Mouse (Mus musculus) liver, postnatal 0 days (tissue): ENCODE data around the gene 4931429L15Rik. TPM values are rescaled to one million over a fixed set of nuclear protein-coding genes. Genes with fewer than 3 reads are reported as not detected.

Source experiments
- ATAC-seq: fragments of 200-750 bp; cut with Nextera tagmentation; 2 replicates; pipeline ENCODE4 v1.8.0; 2017; ENCODE audit warnings: mild to moderate bottlenecking, moderate library complexity
- DNase-seq: peaks from one replicate; pipeline ENCODE4 v3.0.0-alpha.2; 2016
- H3K27ac ChIP-seq: fragments of 300-500 bp; sonication (generic); 2 replicates; pipeline ENCODE4 v1.5.1; 2014; ENCODE audit warnings: antibody characterized with exemption, moderate library complexity, mild to moderate bottlenecking, low read depth
- H3K27me3 ChIP-seq: fragments of 300-500 bp; sonication (generic); 2 replicates; pipeline ENCODE4 v1.6.1; 2014; ENCODE audit warnings: low read length, control low read depth, mixed read lengths; ENCODE audit not compliant: insufficient read depth
- H3K36me3 ChIP-seq: fragments of 300-500 bp; sonication (generic); replicated peaks from 2 replicates; pipeline ENCODE4 v1.6.1; 2014; ENCODE audit warnings: mild to moderate bottlenecking, control low read depth, low read length, moderate library complexity, mixed read lengths; ENCODE audit not compliant: insufficient read depth
- H3K4me1 ChIP-seq: fragments of 300-500 bp; sonication (generic); 2 replicates; pipeline ENCODE4 v1.6.1; 2014; ENCODE audit warnings: antibody characterized with exemption, mild to moderate bottlenecking, control low read depth; ENCODE audit not compliant: insufficient read depth
- H3K4me2 ChIP-seq: fragments of 300-500 bp; sonication (generic); 2 replicates; pipeline ENCODE4 v1.6.1; 2014; ENCODE audit warnings: low read depth, mild to moderate bottlenecking, low read length, moderate library complexity, mixed read lengths
- H3K4me3 ChIP-seq: fragments of 300-500 bp; sonication (generic); 2 replicates; pipeline ENCODE4 v1.5.1; 2014; ENCODE audit warnings: low read depth, low read length
- H3K9ac ChIP-seq: fragments of 300-500 bp; sonication (generic); replicated peaks from 2 replicates; pipeline ENCODE4 v1.6.1; 2014; ENCODE audit warnings: mild to moderate bottlenecking, moderate library complexity
- H3K9me3 ChIP-seq: fragments of 300-500 bp; sonication (generic); 2 replicates; pipeline ENCODE4 v1.6.1; 2016; ENCODE audit warnings: mild to moderate bottlenecking, control low read depth, low read length, mixed read lengths
- CTCF ChIP-seq: sonication (generic); IDR thresholded peaks from 2 replicates; pipeline ENCODE4 v1.5.1; 2016; ENCODE audit warnings: antibody characterized with exemption, low read depth
- EP300 ChIP-seq: IDR thresholded peaks from 2 replicates; pipeline ENCODE4 v1.6.1; 2016; ENCODE audit warnings: antibody characterized with exemption, low read depth, mild to moderate bottlenecking
- WGBS: fragments of 180-500 bp; shearing (Covaris S2); extraction: QIAGEN DNeasy Blood & Tissue Kit; methylation state at CpG from one replicate; pipeline ENCODE4 v1.1.7; 2014; ENCODE audit not compliant: insufficient replicate concordance; 5-methylcytosine and 5-hydroxymethylcytosine counted together
- polyA plus RNA-seq: library from polyadenylated mRNA; unstranded; fragments of >200 nt; fragmentation: Nextera tagmentation; extraction: Ambion mirVana; gene quantifications from 2 replicates; pipeline ENCODE4 v1.2.1, GENCODE M21; 2015

4931429L15Rik gene
- polyA plus RNA-seq, 1 experiment from 2014 or later: not detected

DNA sequence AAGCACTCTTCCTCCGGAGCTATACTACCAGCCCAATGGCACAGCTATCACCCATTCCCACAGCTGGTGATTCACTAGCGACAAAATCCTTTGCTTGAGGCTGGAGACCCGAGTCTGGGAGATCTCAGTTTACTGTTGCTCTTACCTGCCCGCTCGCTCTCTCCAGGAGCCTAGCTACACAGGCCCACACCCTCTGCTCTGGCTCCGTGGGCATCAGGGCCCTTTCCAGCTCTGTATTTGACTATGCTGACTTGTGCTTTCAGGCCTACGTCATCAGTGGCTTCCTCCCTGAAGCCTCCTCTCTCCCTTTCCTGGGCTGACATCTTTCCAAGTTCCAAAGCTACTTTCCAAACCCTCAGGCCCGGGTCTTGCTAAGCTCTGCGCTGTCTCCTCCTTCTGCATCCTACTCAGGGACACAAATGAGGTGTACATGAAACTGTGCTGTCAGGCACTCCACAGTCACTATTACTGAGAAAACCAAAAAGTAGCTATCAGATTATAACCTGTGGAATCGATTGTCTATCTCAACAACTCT lies 15.7 kb upstream of the 4931429L15Rik start:
- no peaks in the 10 kb centered on the region for H3K4me1 ChIP-seq
- H3K27ac ChIP-seq: no peak overlapping the region
- 76% methylated on average over 10 of the region's 10 CpGs for WGBS
- no peak overlapping the region for H3K4me2 ChIP-seq
- no peaks in the 10 kb centered on the region for H3K9me3 ChIP-seq
- H3K9ac ChIP-seq: no peak overlapping the region
- H3K36me3 ChIP-seq: no peaks in the 10 kb centered on the region
- DNase-seq (no peak), ATAC-seq (no peak)
- H3K4me3 ChIP-seq: no peak overlapping the region
- H3K27me3 ChIP-seq: no peaks in the 10 kb centered on the region
- TF ChIP-seq EP300 (no peak), CTCF (no peak)

DNA sequence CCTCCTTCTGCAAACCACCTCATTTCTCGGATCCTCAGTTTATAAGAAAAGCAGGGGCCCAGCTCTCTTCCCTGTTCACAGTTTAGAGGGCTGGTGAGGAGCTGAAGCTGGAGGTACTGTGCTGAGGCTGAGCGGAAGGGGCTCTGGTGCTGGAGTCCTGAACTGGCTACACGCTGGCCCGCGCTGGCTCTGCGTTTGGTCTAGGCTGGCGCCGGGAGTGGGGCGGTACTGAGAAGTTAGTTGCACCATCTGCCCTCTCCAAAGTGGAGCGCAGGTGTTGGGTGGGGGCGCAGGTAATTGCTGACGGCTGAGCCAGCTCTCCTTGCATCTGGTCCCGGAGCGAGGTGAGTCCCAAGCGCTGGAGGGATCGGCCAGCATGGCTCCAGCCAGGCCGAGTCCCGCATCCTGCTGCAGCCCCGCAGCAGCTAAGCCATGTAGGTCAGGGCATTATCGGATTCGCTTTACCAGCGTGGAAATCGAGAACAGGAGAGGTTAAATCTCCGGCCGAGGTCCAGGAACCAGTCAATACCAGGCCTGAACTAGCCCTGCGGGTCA lies 14.8 kb upstream of the 4931429L15Rik start:
- Histone ChIP-seq H3K4me2 (no peak overlapping the region), H3K27ac (no peak overlapping the region), H3K27me3 (peaks cover 8% of the 10 kb centered on the region), H3K4me1 (no peaks in the 10 kb centered on the region), H3K9ac (no peak overlapping the region), H3K9me3 (no peaks in the 10 kb centered on the region), H3K4me3 (no peak overlapping the region), H3K36me3 (no peaks in the 10 kb centered on the region)
- 44% methylated on average over 26 of the region's 26 CpGs for WGBS
- ATAC-seq: no peak
- no peak for DNase-seq
- TF ChIP-seq EP300 (no peak), CTCF (no peak)

DNA sequence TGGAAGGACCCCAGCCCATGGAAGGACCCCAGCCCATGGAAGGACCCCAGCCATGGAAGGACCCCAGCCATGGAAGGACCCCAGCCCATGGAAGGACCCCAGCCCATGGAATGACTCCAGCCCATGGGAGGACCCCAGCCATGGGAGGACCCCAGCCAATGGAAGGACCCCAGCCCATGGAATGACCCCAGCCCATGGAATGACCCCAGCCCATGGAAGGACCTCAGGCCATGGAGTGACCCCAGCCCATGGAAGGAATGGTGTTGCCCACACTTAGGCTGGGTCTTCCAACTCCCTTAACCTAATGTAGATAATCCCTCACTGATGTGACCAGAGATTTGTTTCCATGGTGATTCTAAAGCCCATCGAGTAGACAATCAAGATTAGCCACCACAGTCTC lies 11.5 kb upstream of the 4931429L15Rik start:
- Histone ChIP-seq H3K9me3 (no peaks in the 10 kb centered on the region), H3K4me3 (no peak overlapping the region), H3K9ac (no peak overlapping the region), H3K27me3 (peaks cover 22% of the 10 kb centered on the region), H3K36me3 (no peaks in the 10 kb centered on the region), H3K4me2 (no peak overlapping the region), H3K4me1 (peaks cover 7% of the 10 kb centered on the region), H3K27ac (no peak overlapping the region)
- TF ChIP-seq EP300: no peak
- no peak for TF ChIP-seq CTCF
- ATAC-seq: no peak
- no peak for DNase-seq
- 77% methylated on average over 1 of the region's 1 CpGs for WGBS

DNA sequence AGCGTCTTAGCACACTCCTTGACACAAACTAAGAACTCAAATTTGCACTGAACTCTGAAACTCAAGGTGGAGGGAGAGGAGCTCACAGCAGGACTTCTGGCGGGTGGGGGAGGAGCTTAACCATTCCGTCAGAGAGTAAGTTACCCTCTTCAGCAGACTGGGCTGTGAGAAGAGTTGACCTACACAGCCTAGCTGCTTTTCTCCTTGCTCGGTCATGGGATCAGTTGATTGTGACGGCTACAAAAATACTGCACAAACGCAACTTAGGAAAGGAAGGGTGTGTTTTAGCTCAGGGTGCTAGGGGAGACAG lies 10.8 kb upstream of the 4931429L15Rik start:
- TF ChIP-seq CTCF (no peak), EP300 (no peak)
- peaks cover 7% of the 10 kb centered on the region for H3K4me1 ChIP-seq
- no peak overlapping the region for H3K4me3 ChIP-seq
- H3K9ac ChIP-seq: no peak overlapping the region
- no peak overlapping the region for H3K27ac ChIP-seq
- H3K9me3 ChIP-seq: no peaks in the 10 kb centered on the region
- DNase-seq: no peak
- 44% methylated on average over 6 of the region's 6 CpGs for WGBS
- peaks cover 22% of the 10 kb centered on the region for H3K27me3 ChIP-seq
- H3K4me2 ChIP-seq: no peak overlapping the region
- H3K36me3 ChIP-seq: no peaks in the 10 kb centered on the region
- no peak for ATAC-seq

DNA sequence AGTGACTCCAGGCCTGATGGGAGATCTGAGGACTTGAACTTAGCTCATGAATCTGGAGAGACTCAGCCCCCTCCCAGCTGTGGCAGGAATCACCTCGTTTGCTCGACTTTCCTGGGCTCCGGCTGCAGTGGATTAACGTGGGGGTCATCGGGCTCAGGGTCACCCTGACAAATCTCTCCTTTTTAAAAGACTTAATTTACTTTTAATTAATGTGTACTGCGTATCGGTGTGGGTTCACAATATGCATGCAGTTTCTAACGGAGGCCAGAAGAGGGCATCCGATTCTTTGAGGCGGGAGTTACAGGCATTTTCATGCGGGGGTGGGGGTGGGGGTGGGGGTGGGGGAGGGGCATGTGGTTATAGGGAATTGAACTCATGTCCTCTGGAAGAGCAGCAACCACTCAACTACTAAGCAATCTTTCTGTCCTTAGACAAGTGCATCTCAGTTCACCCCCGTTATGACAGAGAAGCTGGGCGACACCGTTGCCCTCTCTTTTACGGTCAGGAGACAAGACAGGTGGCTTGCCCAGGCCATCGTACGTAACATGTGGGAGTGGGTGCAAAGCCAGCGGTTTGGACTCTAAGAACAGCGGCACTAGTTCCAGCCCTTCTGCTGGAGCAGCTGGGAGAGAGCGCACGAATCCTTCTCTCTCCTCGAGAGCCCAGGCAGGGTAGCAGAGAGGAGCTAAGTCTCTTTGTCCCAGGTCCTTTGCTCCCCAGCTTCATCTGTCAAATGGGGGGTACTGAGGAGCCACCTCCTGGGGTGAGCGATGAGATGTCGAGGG lies 10.2 kb upstream of the 4931429L15Rik start:
- no peak for ATAC-seq
- 25% methylated on average over 24 of the region's 24 CpGs for WGBS
- no peak overlapping the region for H3K4me3 ChIP-seq

DNA sequence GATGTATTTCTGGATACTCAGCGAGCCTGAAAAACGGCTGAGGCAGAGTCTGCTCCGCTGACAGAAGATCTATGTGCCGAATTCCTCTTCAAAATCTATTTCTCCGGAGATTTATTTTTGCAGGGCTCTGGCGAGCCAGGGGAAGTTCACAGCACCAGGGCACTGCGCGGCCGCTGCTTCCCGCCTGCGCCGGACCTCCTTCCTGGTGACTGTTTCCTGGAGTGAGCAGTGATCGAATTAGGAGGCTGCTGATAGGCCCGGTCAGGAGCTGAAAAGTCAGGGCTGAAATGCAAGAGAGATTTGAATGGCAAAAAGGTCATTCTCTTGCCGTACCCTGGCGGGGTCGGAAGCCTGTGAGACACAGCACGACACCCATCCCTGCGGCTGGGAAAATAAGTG lies 9.5 kb upstream of the 4931429L15Rik start:
- ATAC-seq: no peak
- Histone ChIP-seq H3K27me3 (peaks cover 22% of the 10 kb centered on the region), H3K36me3 (no peaks in the 10 kb centered on the region), H3K4me1 (peaks cover 7% of the 10 kb centered on the region), H3K4me2 (peak overlapping the region; percentile 70), H3K4me3 (peak overlapping the region; percentile 27), H3K9me3 (no peaks in the 10 kb centered on the region), H3K9ac (peak overlapping the region; percentile 21; the same call in 1 of the 2 replicates), H3K27ac (0 out of 2 replicates have a peak overlapping the region, but pooled peaks have one; percentile 34)
- no peak for DNase-seq
- TF ChIP-seq CTCF (no peak), EP300 (no peak)
- WGBS: 5% methylated on average over 19 of the region's 19 CpGs

More for the DNA sequence above, 10.2 kb upstream of the 4931429L15Rik start:
- TF ChIP-seq EP300: no peak
- TF ChIP-seq CTCF: 0 out of 2 replicates have a peak, but pooled peaks have one; percentile 6
- Histone ChIP-seq H3K9ac (no peak overlapping the region), H3K27me3 (peaks cover 22% of the 10 kb centered on the region), H3K9me3 (no peaks in the 10 kb centered on the region), H3K4me1 (peaks cover 7% of the 10 kb centered on the region), H3K36me3 (no peaks in the 10 kb centered on the region), H3K4me2 (peak overlapping the region; percentile 70; the same call in 1 of the 2 replicates), H3K27ac (no peak overlapping the region)
- no peak for DNase-seq
